Mouse (Mus musculus): Measurements from ENCODE around the gene Fmn2. TPM values are rescaled to one million over a fixed set of nuclear protein-coding genes. Genes with fewer than 3 reads are reported as not detected.

The Fmn2 gene
- 0.38 to 0.69 TPM (median 0.46 TPM) in 4 replicates for total RNA-seq (2023; ENCODE audit: inconsistent age)

GRCm38 (mm10) chr1:174501661-174502030, at the start of gene Fmn2:
Gene Fmn2, plus strand, starts transcription at chr1:174501825.

Other genes starting within 250 kb of the Fmn2 start
- gene Olfr419, start 249.8 kb upstream of the Fmn2 start, total RNA-seq (2023; ENCODE audit: inconsistent age): not detected in 4 replicates
- gene Mptx1, start 171.3 kb upstream of the Fmn2 start, total RNA-seq (2023; ENCODE audit: inconsistent age): not detected in 4 replicates
- gene Olfr417, start 136.7 kb upstream of the Fmn2 start, total RNA-seq (2023; ENCODE audit: inconsistent age): not detected in 4 replicates
- not detected in 4 replicates for gene Olfr248, start 110.8 kb upstream of the Fmn2 start, total RNA-seq (2023; ENCODE audit: inconsistent age)
- not detected in 4 replicates for gene Olfr414, start 77.8 kb upstream of the Fmn2 start, total RNA-seq (2023; ENCODE audit: inconsistent age)
- not detected in 4 replicates for gene Olfr220, start 59.7 kb upstream of the Fmn2 start, total RNA-seq (2023; ENCODE audit: inconsistent age)